Comparison of ENCODE assay signal across 8 mouse cellular contexts in genomic region chr11:117408442-117409031, GRCm38 (mm10).
DNase-seq lines count a peak whose midpoint lies in the region; ATAC-seq and TF ChIP-seq lines count a peak whose summit lies in the region.

No protein-coding gene starts in this region.

- peaks cover 39% of the 10 kb centered on the region for H3K27me3 ChIP-seq in E14TG2a.4 (ENCODE audit: insufficient read depth, low read length)
- peaks cover 73% of the 10 kb centered on the region for H3K27me3 ChIP-seq in hindbrain, embryonic 10.5 days (ENCODE audit: insufficient read depth, poor library complexity, severe bottlenecking)
- peaks cover 95% of the 10 kb centered on the region for H3K27me3 ChIP-seq in liver, embryonic 12.5 days (replicated peaks)

- peaks cover 85% of the 10 kb centered on the region for H3K4me1 ChIP-seq in E14TG2a.4 (replicated peaks; ENCODE audit: low read depth, low read length)
- H3K4me1 ChIP-seq in hindbrain, embryonic 10.5 days (replicated peaks), result peaks cover 70% of the 10 kb centered on the region
- H3K4me1 ChIP-seq in liver, embryonic 12.5 days, result peaks cover 20% of the 10 kb centered on the region

- 8% methylated on average over 16 of the region's 16 CpGs for WGBS in hindbrain, embryonic 10.5 days
- 8% methylated on average over 16 of the region's 16 CpGs for WGBS in liver, embryonic 12.5 days (ENCODE audit: insufficient replicate concordance)

- TF ChIP-seq CTCF in gastrocnemius, adult 2 months (IDR thresholded peaks at IDR 0.05), result no peak
- TF ChIP-seq CTCF in E14TG2a.4 (conservative IDR thresholded peaks at IDR 0.05; ENCODE audit: low read length), result no peak

- peak overlapping the region; percentile 48 for H3K4me2 ChIP-seq in liver, embryonic 12.5 days

- intact Hi-C loops in gastrocnemius, adult 2 months (cut with DNase I), result no loop called here
- intact Hi-C loops in gastrocnemius, postnatal 36 days (cut with DNase I), result no loop called here

- no peak for DNase-seq in gastrocnemius, adult 2 months
- no peak for DNase-seq in gastrocnemius, postnatal 36 days
- no peak for DNase-seq in hindbrain, embryonic 10.5 days (ENCODE audit: low spot score)
- DNase-seq in thymus, postnatal 4 days, result no peak

- H3K4me3 ChIP-seq in gastrocnemius, adult 2 months, result peak overlapping the region; percentile 59
- peak overlapping the region; percentile 5 for H3K4me3 ChIP-seq in E14TG2a.4 (replicated peaks; ENCODE audit: low read length)
- H3K4me3 ChIP-seq in hindbrain, embryonic 10.5 days, result peak overlapping the region; percentile 54
- 0 out of 2 replicates have a peak overlapping the region, but pooled peaks have one; percentile 2 for H3K4me3 ChIP-seq in liver, embryonic 12.5 days

- H3K9ac ChIP-seq in liver, embryonic 12.5 days, result no peak overlapping the region

- no peak for ATAC-seq in liver, embryonic 12.5 days
- no peak for ATAC-seq in megakaryocyte, adult 5-6 weeks (ENCODE audit: poor library complexity, severe bottlenecking)
- ATAC-seq in megakaryocyte progenitor cell, adult 5-6 weeks (replicated peaks; ENCODE audit: poor library complexity), result no peak

- H3K36me3 ChIP-seq in E14TG2a.4 (ENCODE audit: insufficient read depth, low read length), result peaks cover 5% of the 10 kb centered on the region
- no peaks in the 10 kb centered on the region for H3K36me3 ChIP-seq in hindbrain, embryonic 10.5 days
- no peaks in the 10 kb centered on the region for H3K36me3 ChIP-seq in liver, embryonic 12.5 days

- peak overlapping the region; percentile 75; the same call in 1 of the 2 replicates for H3K27ac ChIP-seq in gastrocnemius, adult 2 months
- peak overlapping the region; percentile 92 for H3K27ac ChIP-seq in hindbrain, embryonic 10.5 days
- no peak overlapping the region for H3K27ac ChIP-seq in liver, embryonic 12.5 days

- H3K9me3 ChIP-seq in E14TG2a.4 (ENCODE audit: low read length), result peaks cover 5% of the 10 kb centered on the region; the same call in 1 of the 2 replicates
- H3K9me3 ChIP-seq in hindbrain, embryonic 10.5 days, result peaks cover 3% of the 10 kb centered on the region; the same call in 1 of the 2 replicates
- H3K9me3 ChIP-seq in liver, embryonic 12.5 days (replicated peaks), result no peaks in the 10 kb centered on the region

Comparison
In these comparisons a context has a peak if more than half of its experiments do, and no peak if none do; other contexts are left out.
1. H3K4me3 ChIP-seq: peak in every context shown above with its lines; median percentile 59 in gastrocnemius, adult 2 months; 54 in hindbrain, embryonic 10.5 days; 5 in E14TG2a.4; 2 in liver, embryonic 12.5 days.